Mouse (Mus musculus): ENCODE measurements at regions not wholly inside any gene's neighbourhood (a gene's known extent, or its start where the extent isn't known, plus 50 kb on each side); places are given as distances from the start of the nearest gene placed in this dataset.

- ATAC-seq (replicated peaks; ENCODE audit: insufficient number of reproducible peaks, insufficient read depth, low FRiP score, low read depth): peak; percentile 70
- H3K4me1 ChIP-seq (replicated peaks): peaks cover 19% of the 10 kb centered on the region
- H3K9ac ChIP-seq: no peak overlapping the region
- no peaks in the 10 kb centered on the region for H3K27me3 ChIP-seq
- no peaks in the 10 kb centered on the region for H3K9me3 ChIP-seq (replicated peaks)
- peak overlapping the region; percentile 12; the same call in 1 of the 2 replicates for H3K4me2 ChIP-seq
- H3K36me3 ChIP-seq: no peaks in the 10 kb centered on the region
- peak overlapping the region; percentile 75 for H3K27ac ChIP-seq
- 32% methylated on average over 18 of the region's 18 CpGs for WGBS
- H3K4me3 ChIP-seq: no peak overlapping the region
Measured at GRCm38 (mm10) chr4:81744629-81745509, 302.3 kb upstream of the Mpdz start.

DNA sequence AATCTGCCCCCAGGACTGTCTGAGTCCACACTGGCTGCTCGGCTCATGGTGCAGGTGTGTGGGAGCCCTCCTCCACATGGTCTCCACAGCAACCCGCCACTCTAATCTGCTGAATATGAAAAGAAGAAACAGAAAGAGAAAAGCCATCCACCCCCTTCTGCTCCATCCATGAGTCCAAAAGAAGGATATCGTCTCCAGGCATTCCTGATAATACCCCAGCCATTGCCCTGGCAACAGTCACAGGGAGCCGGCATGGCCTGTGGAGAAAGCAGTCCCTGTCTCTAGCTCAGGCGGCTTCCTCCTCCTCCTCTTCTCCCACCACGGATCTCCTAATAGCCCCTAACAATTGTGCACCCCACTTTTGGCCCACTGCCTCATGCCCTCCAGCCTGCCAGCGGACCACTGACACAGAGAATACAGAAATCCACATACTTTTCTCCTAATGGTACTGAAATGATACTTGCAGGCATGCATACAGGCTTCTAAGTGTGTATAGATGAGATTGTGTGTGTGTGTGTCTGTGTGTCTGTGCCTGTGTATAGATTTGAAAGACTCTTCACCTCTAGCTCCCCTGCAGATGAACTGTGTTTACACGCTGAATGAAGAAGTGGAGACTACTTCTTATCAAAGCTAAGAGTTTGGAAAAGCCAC is 301.5 kb upstream of the Mpdz start:
- H3K4me1 ChIP-seq (replicated peaks): peaks cover 19% of the 10 kb centered on the region
- H3K9ac ChIP-seq: 0 out of 2 replicates have a peak overlapping the region, but pooled peaks have one; percentile 27
- ATAC-seq (replicated peaks; ENCODE audit: insufficient number of reproducible peaks, insufficient read depth, low FRiP score, low read depth): peak; percentile 50; the same call in 1 of the 2 replicates

DNA sequence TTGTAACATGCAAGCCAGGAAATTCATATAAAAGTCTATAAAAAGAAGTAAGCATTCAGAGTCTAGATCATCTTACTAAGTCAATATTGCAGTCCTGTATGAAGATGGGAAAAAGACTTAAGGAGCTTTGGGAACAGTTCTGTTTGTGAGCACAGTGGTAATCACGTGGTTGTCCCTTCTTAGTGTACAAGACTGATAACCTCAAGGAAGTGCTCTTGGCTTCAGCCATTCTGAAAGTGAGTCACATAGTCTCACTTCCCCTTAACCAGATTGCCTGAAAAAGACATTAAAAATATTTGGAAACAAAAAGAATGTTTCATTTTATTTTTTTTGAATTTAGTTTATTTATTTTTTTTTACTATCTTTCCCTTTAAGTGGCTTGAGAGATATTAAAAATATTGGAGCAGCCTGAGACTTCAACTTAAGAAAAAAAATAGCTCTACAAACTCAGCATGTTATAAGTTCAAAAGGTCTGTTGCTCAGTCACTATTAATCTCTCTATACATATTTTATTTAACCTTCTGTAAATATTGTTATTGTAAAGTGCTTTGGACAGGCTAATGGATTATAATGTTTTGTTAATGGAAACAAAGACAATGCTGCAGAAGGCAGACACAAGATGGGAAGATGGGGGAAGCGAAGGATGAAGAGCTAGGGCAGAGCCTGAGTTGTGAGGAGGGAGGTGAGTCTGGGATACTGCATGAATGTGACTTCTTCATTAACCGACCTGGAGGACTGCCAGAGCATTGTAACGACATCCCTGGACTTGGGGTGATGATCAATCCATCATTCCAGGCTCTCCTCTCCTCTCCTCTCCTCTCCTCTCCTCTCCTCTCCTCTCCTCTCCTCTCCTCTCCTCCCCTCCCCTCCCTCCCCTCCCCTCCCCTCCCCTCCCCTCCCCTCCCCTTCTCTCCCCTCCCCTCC is 300.2 kb upstream of the Mpdz start:
- 0 out of 2 replicates have a peak, but pooled peaks have one; percentile 55 for ATAC-seq (replicated peaks; ENCODE audit: insufficient number of reproducible peaks, insufficient read depth, low FRiP score, low read depth)
- H3K9ac ChIP-seq: no peak overlapping the region
- WGBS: 39% methylated on average over 4 of the region's 4 CpGs

More for the DNA sequence above, 301.5 kb upstream of the Mpdz start:
- H3K36me3 ChIP-seq: no peaks in the 10 kb centered on the region
- H3K27ac ChIP-seq: peak overlapping the region; percentile 75
- H3K9me3 ChIP-seq (replicated peaks): no peaks in the 10 kb centered on the region
- WGBS: 29% methylated on average over 8 of the region's 8 CpGs
- H3K4me2 ChIP-seq: peak overlapping the region; percentile 1; the same call in 1 of the 2 replicates
- H3K4me3 ChIP-seq: no peak overlapping the region
- H3K27me3 ChIP-seq: no peaks in the 10 kb centered on the region

DNA sequence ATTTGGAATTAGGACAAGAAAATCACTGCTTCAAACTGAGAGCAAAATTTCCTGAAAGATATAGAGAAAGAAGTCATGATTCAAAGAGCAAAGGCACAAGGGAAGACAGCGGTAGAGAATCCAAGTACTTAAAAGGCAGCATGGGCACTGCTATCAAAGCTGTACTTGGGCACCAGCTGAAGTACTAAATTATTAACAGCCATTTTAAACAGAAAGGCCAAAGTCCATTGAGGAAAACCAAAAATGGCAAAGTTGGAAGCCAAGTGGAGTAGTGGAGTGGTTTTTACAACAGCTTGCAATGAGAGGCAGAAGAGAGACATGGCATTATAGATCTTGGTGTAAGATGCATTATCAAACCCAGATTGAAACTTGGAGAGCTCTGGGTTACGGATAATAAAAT is 291.8 kb upstream of the Mpdz start:
- Histone ChIP-seq H3K36me3 (no peaks in the 10 kb centered on the region), H3K9ac (no peak overlapping the region), H3K4me2 (no peak overlapping the region), H3K4me1 (replicated peaks) (no peaks in the 10 kb centered on the region), H3K27ac (no peak overlapping the region), H3K9me3 (replicated peaks) (no peaks in the 10 kb centered on the region), H3K4me3 (no peak overlapping the region), H3K27me3 (no peaks in the 10 kb centered on the region)
- ATAC-seq (replicated peaks; ENCODE audit: insufficient number of reproducible peaks, insufficient read depth, low FRiP score, low read depth): no peak
- WGBS: 92% methylated on average over 2 of the region's 2 CpGs

More for the DNA sequence above, 300.2 kb upstream of the Mpdz start:
- no peaks in the 10 kb centered on the region for H3K36me3 ChIP-seq
- no peak overlapping the region for H3K4me3 ChIP-seq
- no peak overlapping the region for H3K27ac ChIP-seq
- no peaks in the 10 kb centered on the region for H3K9me3 ChIP-seq (replicated peaks)
- no peak overlapping the region for H3K4me2 ChIP-seq
- H3K27me3 ChIP-seq: no peaks in the 10 kb centered on the region
- peaks cover 19% of the 10 kb centered on the region for H3K4me1 ChIP-seq (replicated peaks)

GRCm38 (mm10) chr4:81730386-81730785 is 287.8 kb upstream of the Mpdz start:
- ATAC-seq (replicated peaks; ENCODE audit: insufficient number of reproducible peaks, insufficient read depth, low FRiP score, low read depth): no peak
- H3K4me3 ChIP-seq: no peak overlapping the region
- WGBS: 85% methylated on average over 2 of the region's 2 CpGs
- no peak overlapping the region for H3K4me2 ChIP-seq
- no peaks in the 10 kb centered on the region for H3K9me3 ChIP-seq (replicated peaks)
- H3K27me3 ChIP-seq: no peaks in the 10 kb centered on the region
- no peak overlapping the region for H3K27ac ChIP-seq
- peaks cover 17% of the 10 kb centered on the region for H3K4me1 ChIP-seq (replicated peaks)
- H3K36me3 ChIP-seq: no peaks in the 10 kb centered on the region
- H3K9ac ChIP-seq: no peak overlapping the region

DNA sequence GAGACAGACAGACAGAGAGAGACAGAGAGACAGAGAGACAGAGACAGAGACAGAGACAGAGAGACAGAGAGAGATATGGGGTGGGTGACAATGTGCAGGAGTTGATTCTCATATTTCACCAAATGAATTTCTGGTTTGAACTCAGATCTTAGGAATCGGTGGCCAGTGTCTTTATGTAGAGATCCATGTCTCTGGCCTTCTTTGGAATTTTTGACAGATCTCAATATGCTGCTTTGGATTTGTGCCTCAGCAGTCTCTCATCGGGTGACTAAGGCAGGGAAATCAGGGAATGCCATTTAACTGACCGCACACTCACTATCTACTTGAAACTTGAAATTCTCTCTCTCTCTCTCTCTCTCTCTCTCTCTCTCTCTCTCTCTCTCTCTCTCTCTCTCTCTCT is 286.3 kb upstream of the Mpdz start:
- H3K27me3 ChIP-seq: no peaks in the 10 kb centered on the region
- 34% methylated on average over 3 of the region's 3 CpGs for WGBS
- H3K36me3 ChIP-seq: no peaks in the 10 kb centered on the region
- no peak overlapping the region for H3K4me3 ChIP-seq
- H3K4me1 ChIP-seq (replicated peaks): peaks cover 17% of the 10 kb centered on the region
- ATAC-seq (replicated peaks; ENCODE audit: insufficient number of reproducible peaks, insufficient read depth, low FRiP score, low read depth): no peak
- no peak overlapping the region for H3K9ac ChIP-seq
- H3K9me3 ChIP-seq (replicated peaks): no peaks in the 10 kb centered on the region
- H3K4me2 ChIP-seq: no peak overlapping the region
- H3K27ac ChIP-seq: peak overlapping the region; percentile 27; the same call in 1 of the 2 replicates

DNA sequence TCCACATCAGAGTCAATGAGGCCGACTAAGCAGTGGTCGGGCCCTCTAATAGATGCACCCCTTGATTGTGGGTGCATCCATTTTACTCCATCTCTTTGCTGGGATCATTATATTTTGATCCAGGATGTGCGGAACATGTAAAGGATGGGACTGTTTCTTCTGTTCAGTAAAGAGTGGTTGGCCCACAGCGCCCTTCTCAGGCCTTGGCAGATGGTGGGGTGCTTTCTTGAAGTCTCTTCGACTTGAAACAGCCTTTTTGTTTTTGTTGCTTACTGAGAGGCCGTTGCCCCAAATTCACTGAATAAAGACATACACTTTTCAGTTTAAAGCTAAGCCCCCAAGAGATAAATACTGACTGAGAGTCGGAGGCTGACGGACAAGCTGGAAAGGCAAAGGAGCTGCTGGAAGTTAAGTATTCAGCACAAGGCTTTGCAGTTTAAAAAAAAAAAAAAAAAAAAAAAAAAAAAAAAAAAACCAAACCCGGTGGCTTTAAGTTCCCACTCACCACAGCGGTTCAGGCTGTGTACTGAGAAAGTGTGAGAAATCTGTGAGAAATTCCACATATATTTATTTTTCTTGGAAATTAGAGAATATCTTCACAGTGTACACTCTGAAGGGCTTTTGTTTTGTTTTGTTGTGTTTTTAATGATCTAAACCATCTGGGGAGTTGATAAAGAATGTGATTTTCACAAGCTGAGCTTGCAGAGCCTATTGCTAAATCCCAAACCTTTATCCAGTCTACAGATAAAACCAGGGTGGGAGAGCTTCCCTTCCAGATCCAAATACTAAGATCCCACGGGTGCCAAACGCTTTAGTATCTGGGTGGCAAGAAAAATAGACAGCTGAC is 285.3 kb upstream of the Mpdz start:
- H3K4me1 ChIP-seq (replicated peaks): peaks cover 17% of the 10 kb centered on the region
- H3K27ac ChIP-seq: peak overlapping the region; percentile 63
- no peaks in the 10 kb centered on the region for H3K9me3 ChIP-seq (replicated peaks)
- H3K4me3 ChIP-seq: no peak overlapping the region
- H3K4me2 ChIP-seq: no peak overlapping the region
- ATAC-seq (replicated peaks; ENCODE audit: insufficient number of reproducible peaks, insufficient read depth, low FRiP score, low read depth): peak; percentile 53; the same call in 1 of the 2 replicates
- H3K36me3 ChIP-seq: no peaks in the 10 kb centered on the region
- no peak overlapping the region for H3K9ac ChIP-seq
- WGBS: 49% methylated on average over 12 of the region's 12 CpGs
- no peaks in the 10 kb centered on the region for H3K27me3 ChIP-seq

DNA sequence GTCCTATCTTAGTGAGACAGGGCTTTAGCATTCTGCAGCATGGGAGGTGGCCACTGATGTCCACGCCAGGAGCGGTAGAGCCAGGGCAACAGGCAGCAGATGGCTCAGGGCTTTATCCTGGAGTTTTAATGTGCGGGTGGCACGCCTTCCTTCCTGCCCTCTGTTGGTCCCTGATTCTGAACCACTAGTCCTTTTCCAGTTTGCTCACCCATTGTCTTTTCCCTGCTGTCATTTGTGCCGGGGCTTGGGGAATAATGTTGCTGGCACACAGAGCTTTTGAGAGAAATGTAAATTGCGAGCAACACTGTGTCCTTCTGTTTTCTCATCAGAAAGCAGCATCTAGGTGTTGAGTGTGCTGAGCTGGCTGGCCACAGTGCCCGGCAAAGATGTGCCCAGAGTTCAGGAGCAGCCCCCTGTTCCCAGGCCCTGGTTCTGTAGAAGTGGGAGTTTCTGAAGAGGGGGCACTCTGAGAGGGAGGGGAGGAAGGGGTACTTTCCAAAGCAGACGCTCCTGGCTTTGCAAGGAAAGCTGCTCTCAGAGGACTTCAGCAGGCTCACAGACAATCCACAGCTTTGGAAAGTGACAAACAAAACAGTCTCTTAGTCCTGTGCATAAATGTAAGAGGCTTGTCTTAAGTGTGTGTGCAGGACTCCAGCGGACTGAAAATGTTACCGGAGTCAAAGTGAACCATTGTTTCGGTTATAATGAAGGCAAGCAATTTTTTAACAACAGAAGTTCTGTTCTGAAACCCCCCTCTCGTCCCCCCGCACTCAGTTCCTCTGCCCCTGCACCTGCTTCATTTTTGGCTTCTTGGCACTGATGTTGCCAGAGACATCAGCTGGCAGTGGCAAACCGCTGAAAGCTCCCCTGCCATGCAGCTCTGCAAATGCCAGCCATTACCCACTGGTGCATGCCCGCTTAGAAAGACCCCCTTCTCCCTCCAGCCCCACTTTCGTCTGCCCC is 284.4 kb upstream of the Mpdz start:
- H3K27me3 ChIP-seq: no peaks in the 10 kb centered on the region
- H3K4me2 ChIP-seq: no peak overlapping the region
- peaks cover 17% of the 10 kb centered on the region for H3K4me1 ChIP-seq (replicated peaks)
- peak overlapping the region; percentile 63 for H3K27ac ChIP-seq
- H3K9ac ChIP-seq: no peak overlapping the region
- ATAC-seq (replicated peaks; ENCODE audit: insufficient number of reproducible peaks, insufficient read depth, low FRiP score, low read depth): no peak
- H3K4me3 ChIP-seq: no peak overlapping the region
- no peaks in the 10 kb centered on the region for H3K9me3 ChIP-seq (replicated peaks)
- H3K36me3 ChIP-seq: no peaks in the 10 kb centered on the region
- WGBS: 59% methylated on average over 16 of the region's 16 CpGs

DNA sequence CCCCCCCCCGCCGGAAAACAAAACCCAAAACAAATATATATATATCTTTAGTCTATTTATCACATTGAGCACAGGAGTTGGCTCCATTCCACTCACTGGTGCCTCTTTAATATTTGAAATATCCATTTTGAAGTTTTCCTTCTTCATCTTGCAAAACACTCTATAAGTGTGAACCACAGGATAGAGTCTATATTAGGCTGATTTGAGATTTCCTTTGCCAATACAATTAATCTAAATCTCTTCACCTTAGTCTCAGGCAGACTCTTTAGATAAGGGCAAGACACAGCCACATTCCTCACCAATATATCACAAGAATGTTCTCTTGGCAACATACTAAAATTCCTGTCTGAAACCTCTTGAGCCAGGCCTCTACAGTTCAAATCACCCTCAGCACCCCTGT is 282.1 kb upstream of the Mpdz start:
- no peak overlapping the region for H3K4me3 ChIP-seq
- H3K4me2 ChIP-seq: no peak overlapping the region
- no peak for ATAC-seq (replicated peaks; ENCODE audit: insufficient number of reproducible peaks, insufficient read depth, low FRiP score, low read depth)
- H3K36me3 ChIP-seq: no peaks in the 10 kb centered on the region
- no peak overlapping the region for H3K27ac ChIP-seq
- H3K4me1 ChIP-seq (replicated peaks): peaks cover 17% of the 10 kb centered on the region
- 90% methylated on average over 2 of the region's 2 CpGs for WGBS
- no peaks in the 10 kb centered on the region for H3K27me3 ChIP-seq
- no peaks in the 10 kb centered on the region for H3K9me3 ChIP-seq (replicated peaks)
- H3K9ac ChIP-seq: no peak overlapping the region

Data from heart, embryonic 15.5 days (tissue).